Mouse (Mus musculus) NIH3T3 (cell line): ENCODE results near the gene Larp4.

Source experiments
- DNase-seq: peaks from one replicate; pipeline ENCODE4 v3.0.0-alpha.2; 2012; ENCODE audit warnings: low read depth

The Larp4 gene

GRCm38 (mm10) chr15:100058912-100059311 lies 89.0 kb downstream of the Larp4 start:
- DNase-seq, result no peak

- DNase-seq, result no peak
Measured at GRCm38 (mm10) chr15:100059626-100060311, 89.9 kb downstream of the Larp4 start.

GRCm38 (mm10) chr15:100060513-100061140 lies 90.8 kb downstream of the Larp4 start:
- no peak for DNase-seq

GRCm38 (mm10) chr15:100061377-100061776 lies 91.5 kb downstream of the Larp4 start:
- no peak for DNase-seq

- DNase-seq, result no peak
Measured at GRCm38 (mm10) chr15:100063229-100063773, 93.4 kb downstream of the Larp4 start.
